Mouse (Mus musculus): ENCODE measurements around the gene Hcfc2.

DNA sequence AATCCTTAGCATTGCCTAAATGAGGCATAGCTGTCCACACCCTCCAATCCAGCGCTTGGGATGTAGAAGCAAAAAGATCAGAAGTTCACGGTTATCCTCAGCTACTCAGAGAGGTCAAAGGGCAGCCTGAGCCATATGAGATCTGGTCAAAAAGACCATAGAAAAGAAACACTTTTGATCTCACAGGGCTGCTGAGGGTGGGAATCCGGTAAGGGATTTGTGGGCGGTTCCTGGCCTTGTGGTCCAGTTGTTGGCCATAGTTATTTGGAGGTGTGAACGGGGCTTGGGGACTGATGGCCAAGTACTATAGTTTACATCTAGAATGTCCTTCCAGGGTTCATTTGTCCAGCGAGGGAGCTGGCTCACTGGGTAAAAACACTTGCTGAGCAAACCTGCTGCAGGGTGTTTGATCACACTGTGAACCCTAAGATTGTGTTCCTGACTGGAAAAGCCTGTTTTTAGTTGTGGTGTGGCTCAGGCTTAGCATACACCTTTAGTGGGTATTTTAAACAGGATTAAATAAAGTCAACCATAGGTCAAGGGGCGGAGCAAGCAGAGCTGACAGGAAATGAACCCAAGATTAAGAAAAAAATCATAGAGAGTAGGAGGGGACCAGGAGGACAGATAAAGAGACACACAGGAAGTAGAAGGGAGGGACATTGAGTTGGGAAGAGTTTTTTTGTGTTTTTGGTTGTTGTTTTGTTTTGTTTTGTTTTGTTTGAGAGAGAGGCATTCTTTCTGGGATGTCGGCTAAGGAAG lies 83.0 kb downstream of the Hcfc2 start:
- TF ChIP-seq CTCF (IDR thresholded peaks at IDR 0.05; ENCODE audit: borderline replicate concordance, insufficient read depth, low read depth, low read length) (no peak), POLR2A (IDR thresholded peaks at IDR 0.05; ENCODE audit: borderline replicate concordance, insufficient read depth, low read length) (no peak)
